Comparison of ENCODE assay signal across 32 mouse cellular contexts in genomic region chr17:32160882-32161281, GRCm38 (mm10). TPM values are rescaled to one million over a fixed set of nuclear protein-coding genes. Genes with fewer than 3 reads are reported as not detected.
DNase-seq lines count a peak whose midpoint lies in the region; TF ChIP-seq lines count a peak whose summit lies in the region.
"Had no signal": no experiment of that assay in that cellular context is flagged by ENCODE, and none has a peak within 500 bp of the region (broad histone marks: within the 10 kb centered on the region; RNA-seq: fewer than 3 reads in every experiment).

No protein-coding gene starts in this region.

- no peak overlapping the region for H3K4me3 ChIP-seq in heart, adult 2 months
- peak overlapping the region; percentile 3 for H3K4me3 ChIP-seq in myocyte
- H3K4me3 ChIP-seq: forebrain, embryonic 13.5 days; hindbrain, embryonic 15.5 days; intestine, embryonic 15.5 days; midbrain, embryonic 15.5 days; neural tube, embryonic 12.5 days had no signal

- no peak for TF ChIP-seq CTCF in heart, adult 2 months (IDR thresholded peaks at IDR 0.05)

- H3K79me2 ChIP-seq in heart, adult 2 months (replicated peaks; ENCODE audit: control insufficient read depth, insufficient read depth, low read length) = no peaks in the 10 kb centered on the region
- H3K79me2 ChIP-seq in myocyte (ENCODE audit: control insufficient read depth, insufficient read depth) = peaks cover 36% of the 10 kb centered on the region

- H3K36me3 ChIP-seq in heart, adult 2 months (ENCODE audit: control insufficient read depth, insufficient read depth, low read length) = no peaks in the 10 kb centered on the region
- H3K36me3 ChIP-seq in myocyte (ENCODE audit: control insufficient read depth, insufficient read depth) = peaks cover 5% of the 10 kb centered on the region
- H3K36me3 ChIP-seq: hindbrain, embryonic 15.5 days; midbrain, embryonic 15.5 days had no signal

- no peaks in the 10 kb centered on the region; the same call in 1 of the 2 replicates for H3K4me1 ChIP-seq in heart, adult 2 months (ENCODE audit: control insufficient read depth, insufficient read depth, low read length)

- TF ChIP-seq EP300 in heart, adult 2 months (IDR thresholded peaks at IDR 0.05; ENCODE audit: insufficient read depth, low read depth, low read length) = no peak

- H3K9ac ChIP-seq in heart, adult 2 months (ENCODE audit: low read depth, low read length) = no peak overlapping the region
- H3K9ac ChIP-seq: forebrain, embryonic 13.5 days; hindbrain, embryonic 15.5 days; intestine, embryonic 15.5 days; liver, embryonic 14.5 days; midbrain, embryonic 15.5 days; neural tube, embryonic 12.5 days had no signal

- H3K27ac ChIP-seq in heart, adult 2 months = peak overlapping the region; percentile 68
- H3K27ac ChIP-seq: forebrain, embryonic 13.5 days; hindbrain, embryonic 15.5 days; intestine, embryonic 15.5 days; liver, embryonic 14.5 days; midbrain, embryonic 10.5 days; midbrain, embryonic 15.5 days; neural tube, embryonic 12.5 days had no signal

- DNase-seq in heart, adult 2 months = no peak
- no peak for DNase-seq in heart, postnatal 25 days (ENCODE audit: low spot score)
- peak; percentile 7 for DNase-seq in 416B (ENCODE audit: low read depth)
- DNase-seq in ZHBTc4 (ENCODE audit: low read depth, low spot score) = peak; percentile 20
- DNase-seq in thymus, postnatal 14 days = no peak
- no peak for DNase-seq in layer of hippocampus, postnatal 14 days (ENCODE audit: low spot score in 2 of 2)
- DNase-seq: adrenal gland, postnatal 25 days; cerebellum, adult 18-20 months; cerebellum, postnatal 10 days; gastrocnemius, postnatal 25 days; kidney, adult 2 months; kidney, postnatal 36 days; layer of hippocampus, postnatal 36 days; liver; lung, adult 2 months; lung, postnatal 14 days; right cerebral cortex, adult 18-20 months; spleen, adult 18-20 months; thymus, adult 2 months; thymus, postnatal 4 days had no signal

- intact Hi-C loops in heart, adult 2 months (cut with DNase I) = no loop called here
- intact Hi-C loops in heart, postnatal 25 days (cut with DNase I) = loop anchor here (5.0 kb wide), 1 partner anchor 46 kb away; no protein-coding TSS in a partner anchor

- no peak for TF ChIP-seq POLR2A in heart, adult 2 months (IDR thresholded peaks at IDR 0.05; ENCODE audit: insufficient read depth, low read depth, low read length)
- no peak for TF ChIP-seq POLR2A in myocyte (IDR thresholded peaks at IDR 0.05; ENCODE audit: insufficient read length, low read depth)

- peak overlapping the region; percentile 82 for H3K4me2 ChIP-seq in myocyte (ENCODE audit: low read depth)
- H3K4me2 ChIP-seq: forebrain, embryonic 13.5 days; midbrain, embryonic 15.5 days; neural tube, embryonic 12.5 days had no signal

- H3K27me3 ChIP-seq in heart, adult 2 months (ENCODE audit: control insufficient read depth, insufficient read depth, low read length) = peaks cover 10% of the 10 kb centered on the region
- no peaks in the 10 kb centered on the region for H3K27me3 ChIP-seq in myocyte (ENCODE audit: control insufficient read depth, insufficient read depth, insufficient read length)
- H3K27me3 ChIP-seq: forebrain, embryonic 13.5 days; hindbrain, embryonic 15.5 days; intestine, embryonic 15.5 days; midbrain, embryonic 15.5 days; neural tube, embryonic 12.5 days had no signal

- no peak overlapping the region for H3ac ChIP-seq in myocyte (ENCODE audit: control insufficient read depth, insufficient read length)

- WGBS in heart, adult 2 months = 51% methylated on average over 4 of the region's 4 CpGs

TF ChIP-seq in myocyte, 11 proteins besides CTCF, POLR2A, EP300 and RAD21:
- TF ChIP-seq POLR2AphosphoS2 (IDR thresholded peaks at IDR 0.05; ENCODE audit: insufficient read length, low read depth) (no peak), MAX (IDR thresholded peaks at IDR 0.05; ENCODE audit: low read depth) (no peak), E2F4 (IDR thresholded peaks at IDR 0.05; ENCODE audit: insufficient read depth) (no peak), MYOD1 (IDR thresholded peaks at IDR 0.05; ENCODE audit: control insufficient read depth in 1 of 3, insufficient read length in 2 of 3, low read depth in 2 of 3) (no peak), TCF3 (IDR thresholded peaks at IDR 0.05; ENCODE audit: insufficient read length, low read depth) (no peak), CEBPB (IDR thresholded peaks at IDR 0.05; ENCODE audit: insufficient read depth, poor library complexity, severe bottlenecking) (no peak), SRF (IDR thresholded peaks at IDR 0.05; ENCODE audit: control insufficient read depth, insufficient read length, low read depth) (no peak)

RNA-seq across cellular contexts. Expression of gene Notch3, which starts 5.8 kb away (rescaled TPM):
- total RNA-seq in heart, adult 2 months (2021) = 10 to 100 TPM; 24.2 to 30.6 TPM
- 22.5 and 32.1 TPM in 2 replicates for polyA plus RNA-seq in heart, adult 2 months (2012; rRNA removed)
- total RNA-seq in heart, postnatal 25 days (2021) = 10 to 100 TPM; 23.4 to 31.1 TPM
- polyA plus RNA-seq in myocyte (2012; fragmentation: generic; extraction: Trizol) = 84.6 TPM
- total RNA-seq in layer of hippocampus, postnatal 14 days (2021) = 10 to 100 TPM; 15.3 to 15.9 TPM

RNA-seq across cellular contexts. Expression of gene Ephx3, which starts 28.5 kb away (rescaled TPM):
- total RNA-seq in heart, adult 2 months (2021) = 1 to 10 TPM; 1.1 to 1.3 TPM
- 2.6 and 2.9 TPM in 2 replicates for polyA plus RNA-seq in heart, adult 2 months (2012; rRNA removed)
- total RNA-seq in heart, postnatal 25 days (2021) = 1 to 10 TPM; 1.3 TPM
- polyA plus RNA-seq in myocyte (2012; fragmentation: generic; extraction: Trizol) = 0.12 TPM
- total RNA-seq in layer of hippocampus, postnatal 14 days (2021) = under 1 TPM; 0.25 to 0.26 TPM
- total RNA-seq: adrenal gland, postnatal 25 days; common myeloid progenitor, adult 5-6 weeks; hematopoietic stem cell, adult 5-6 weeks; megakaryocyte progenitor cell, adult 5-6 weeks had no signal
- polyA plus RNA-seq: limb, embryonic 11.5 days had no signal

Comparison
In these comparisons a context has a peak if more than half of its experiments do, and no peak if none do; other contexts are left out.
1. DNase-seq: peak in 416B (single experiment) and ZHBTc4 (single experiment); none in heart, adult 2 months (0 of 2), heart, postnatal 25 days (single experiment), thymus, postnatal 14 days (single experiment) and layer of hippocampus, postnatal 14 days (0 of 2).